Mouse (Mus musculus): ENCODE data around the gene Ebf1. TPM values are rescaled to one million over a fixed set of nuclear protein-coding genes. Genes with fewer than 3 reads are reported as not detected.

Ebf1 gene
- total and polyA plus RNA-seq, 3 experiments = 0.04 TPM; not detected in 2

GRCm38 (mm10) chr11:44574820-44575219, 42.3 kb upstream of the Ebf1 start:
- H3K4me1 ChIP-seq (ENCODE audit: control insufficient read depth in 1 of 2, insufficient read depth in 2 of 2, low read length in 2 of 2) = no peaks in the 10 kb centered on the region
- no peak for DNase-seq (ENCODE audit: low read depth, low spot score)
- H3K9me3 ChIP-seq (replicated peaks; ENCODE audit: insufficient read depth, low read length) = no peaks in the 10 kb centered on the region
- no peak overlapping the region for H3K4me3 ChIP-seq (ENCODE audit: control insufficient read depth in 1 of 2, insufficient read depth in 1 of 2, low read depth in 2 of 2, low read length in 2 of 2)
- H3K36me3 ChIP-seq (ENCODE audit: control insufficient read depth in 1 of 2, insufficient read depth in 2 of 2, low read length in 2 of 2) = no peaks in the 10 kb centered on the region
- no peak overlapping the region for H3K9ac ChIP-seq (ENCODE audit: control insufficient read depth, low read depth, low read length, poor library complexity, severe bottlenecking)
- no peaks in the 10 kb centered on the region for H3K79me2 ChIP-seq (ENCODE audit: control insufficient read depth, insufficient read depth, low read length, poor library complexity)
- TF ChIP-seq ZMIZ1 (IDR thresholded peaks at IDR 0.05; ENCODE audit: low read depth, low read length) = no peak
- TF ChIP-seq TCF12 (IDR thresholded peaks at IDR 0.05; ENCODE audit: low read depth, low read length) = no peak
- TF ChIP-seq ZC3H11A (IDR thresholded peaks at IDR 0.05; ENCODE audit: low read depth, low read length) = no peak
- TF ChIP-seq ETS1 (IDR thresholded peaks at IDR 0.05; ENCODE audit: low read depth, low read length) = no peak
- TF ChIP-seq MAX (IDR thresholded peaks at IDR 0.05; ENCODE audit: low read length) = no peak
- no peak for TF ChIP-seq NRF1 (IDR thresholded peaks at IDR 0.05; ENCODE audit: insufficient read depth, low read depth, low read length, poor library complexity, severe bottlenecking)
- no peak for TF ChIP-seq MYC (IDR thresholded peaks at IDR 0.05; ENCODE audit: low read depth, low read length)
- no peak for TF ChIP-seq EP300 (IDR thresholded peaks at IDR 0.05; ENCODE audit: low read depth in 1 of 2, low read length in 2 of 2)
- H3K27ac ChIP-seq (ENCODE audit: control insufficient read depth, low read depth, low read length) = no peak overlapping the region
- no peaks in the 10 kb centered on the region; a peak in 1 of 4 replicates for H3K27me3 ChIP-seq (ENCODE audit: control insufficient read depth in 1 of 2, insufficient read depth in 2 of 2, low read length in 2 of 2)

- Histone ChIP-seq H3K27me3 (ENCODE audit: control insufficient read depth in 1 of 2, insufficient read depth in 2 of 2, low read length in 2 of 2) (no peaks in the 10 kb centered on the region; a peak in 1 of 4 replicates), H3K9me3 (replicated peaks; ENCODE audit: insufficient read depth, low read length) (no peaks in the 10 kb centered on the region), H3K79me2 (ENCODE audit: control insufficient read depth, insufficient read depth, low read length, poor library complexity) (no peaks in the 10 kb centered on the region), H3K4me3 (ENCODE audit: control insufficient read depth in 1 of 2, insufficient read depth in 1 of 2, low read depth in 2 of 2, low read length in 2 of 2) (no peak overlapping the region), H3K27ac (ENCODE audit: control insufficient read depth, low read depth, low read length) (no peak overlapping the region), H3K9ac (ENCODE audit: control insufficient read depth, low read depth, low read length, poor library complexity, severe bottlenecking) (no peak overlapping the region), H3K36me3 (ENCODE audit: control insufficient read depth in 1 of 2, insufficient read depth in 2 of 2, low read length in 2 of 2) (no peaks in the 10 kb centered on the region), H3K4me1 (ENCODE audit: control insufficient read depth in 1 of 2, insufficient read depth in 2 of 2, low read length in 2 of 2) (no peaks in the 10 kb centered on the region)
- no peak for DNase-seq (ENCODE audit: low read depth, low spot score)
- TF ChIP-seq BHLHE40 (IDR thresholded peaks at IDR 0.05; ENCODE audit: borderline replicate concordance, low read depth, low read length) = no peak
- no peak for TF ChIP-seq RAD21 (IDR thresholded peaks at IDR 0.05; ENCODE audit: low read depth, low read length)
- TF ChIP-seq POLR2A (IDR thresholded peaks at IDR 0.05; ENCODE audit: control insufficient read depth in 1 of 2, insufficient read depth in 1 of 2, low read depth in 1 of 2, low read length in 2 of 2, poor library complexity in 1 of 2) = no peak
- TF ChIP-seq NELFE (IDR thresholded peaks at IDR 0.05; ENCODE audit: low read depth, low read length) = no peak
- TF ChIP-seq MAZ (IDR thresholded peaks at IDR 0.05; ENCODE audit: low read depth, low read length) = no peak
- no peak for TF ChIP-seq CHD2 (IDR thresholded peaks at IDR 0.05; ENCODE audit: low read length)
- no peak for TF ChIP-seq ZC3H11A (IDR thresholded peaks at IDR 0.05; ENCODE audit: low read depth, low read length)
- TF ChIP-seq TBP (IDR thresholded peaks at IDR 0.05; ENCODE audit: low read depth, low read length) = no peak
- no peak for TF ChIP-seq ZKSCAN1 (IDR thresholded peaks at IDR 0.05; ENCODE audit: low read depth, low read length)
- TF ChIP-seq POLR2AphosphoS2 (IDR thresholded peaks at IDR 0.05; ENCODE audit: low read length) = no peak
- no peak for TF ChIP-seq MXI1 (IDR thresholded peaks at IDR 0.05; ENCODE audit: low read depth, low read length)
- no peak for TF ChIP-seq MYB (IDR thresholded peaks at IDR 0.05; ENCODE audit: low read depth, low read length)
- TF ChIP-seq ETS1 (IDR thresholded peaks at IDR 0.05; ENCODE audit: low read depth, low read length) = no peak
- TF ChIP-seq KAT2A (conservative IDR thresholded peaks at IDR 0.05; ENCODE audit: low read depth, low read length) = no peak
- no peak for TF ChIP-seq SMC3 (IDR thresholded peaks at IDR 0.05; ENCODE audit: low read depth, low read length)
- no peak for TF ChIP-seq ZNF384 (IDR thresholded peaks at IDR 0.05; ENCODE audit: low read depth, low read length)
These were observed 39.2 kb upstream of the Ebf1 start for GRCm38 (mm10) chr11:44577911-44578310.

Measured in MEL (cell line).